Mouse (Mus musculus) MEL (cell line): ENCODE measurements around the gene Gatc. TPM values are rescaled to one million over a fixed set of nuclear protein-coding genes. Genes with fewer than 3 reads are reported as not detected.

Experiments used
- DNase-seq: peaks from one replicate; pipeline ENCODE4 v3.0.0; 2011; ENCODE audit warnings: low read depth, low spot score
- H3K27ac ChIP-seq: 2 replicates; pipeline ENCODE4 v1.5.1; 2012; ENCODE audit warnings: low read depth, mild to moderate bottlenecking, control low read depth, low read length, moderate library complexity; ENCODE audit not compliant: control insufficient read depth
- H3K27me3 ChIP-seq, 2 experiments: fragments of 150-350 bp in 1 of 2; sonication (generic) in 1 of 2; 2 replicates each; pipeline ENCODE4 v1.6.1; 2012; ENCODE audit warnings: low read length in 2 of 2, mild to moderate bottlenecking in 2 of 2, improper control_type of control experiment in 1 of 2, moderate library complexity in 1 of 2; ENCODE audit not compliant: insufficient read depth in 2 of 2, control insufficient read depth in 1 of 2
- H3K36me3 ChIP-seq, 2 experiments: 2 replicates each; pipeline ENCODE4 v1.6.1; 2012 to 2014; ENCODE audit warnings: low read length in 2 of 2, improper control_type of control experiment in 1 of 2, inconsistent platforms in 1 of 2, mild to moderate bottlenecking in 1 of 2; ENCODE audit not compliant: insufficient read depth in 2 of 2, control insufficient read depth in 1 of 2
- H3K4me1 ChIP-seq, 2 experiments: fragments of 150-350 bp in 1 of 2; sonication (generic) in 1 of 2; 2 replicates each; pipeline ENCODE4 v1.6.1; 2012; ENCODE audit warnings: low read length in 2 of 2, improper control_type of control experiment in 1 of 2, mild to moderate bottlenecking in 1 of 2; ENCODE audit not compliant: insufficient read depth in 2 of 2, control insufficient read depth in 1 of 2
- H3K4me3 ChIP-seq, 2 experiments: fragments of 150-350 bp in 1 of 2; sonication (generic) in 1 of 2; 2 replicates each; pipeline ENCODE4 v1.5.1; 2012; ENCODE audit warnings: low read depth in 2 of 2, low read length in 2 of 2, mild to moderate bottlenecking in 2 of 2, moderate library complexity in 2 of 2, control low read depth in 1 of 2, improper control_type of control experiment in 1 of 2; ENCODE audit not compliant: control insufficient read depth in 1 of 2, insufficient read depth in 1 of 2
- H3K79me2 ChIP-seq: 2 replicates; pipeline ENCODE4 v1.6.1; 2012; ENCODE audit warnings: mild to moderate bottlenecking, low read length, moderate library complexity; ENCODE audit not compliant: control insufficient read depth, poor library complexity, insufficient read depth
- H3K9ac ChIP-seq: 2 replicates; pipeline ENCODE4 v1.6.1; 2012; ENCODE audit warnings: low read depth, mild to moderate bottlenecking, control low read depth, low read length, moderate library complexity; ENCODE audit not compliant: control insufficient read depth, poor library complexity, severe bottlenecking
- H3K9me3 ChIP-seq: fragments of 150-350 bp; sonication (generic); replicated peaks from 2 replicates; pipeline ENCODE4 v1.6.1; 2012; ENCODE audit warnings: mild to moderate bottlenecking, low read length, improper control_type of control experiment, moderate library complexity; ENCODE audit not compliant: insufficient read depth
- BHLHE40 ChIP-seq: IDR thresholded peaks from 2 replicates; pipeline ENCODE4 v1.6.1; 2012; ENCODE audit warnings: low read depth, mild to moderate bottlenecking, inconsistent platforms, low read length, improper control_type of control experiment, borderline replicate concordance
- CHD1 ChIP-seq: IDR thresholded peaks from 2 replicates; pipeline ENCODE4 v1.6.1; 2012; ENCODE audit warnings: low read depth, mild to moderate bottlenecking, inconsistent platforms, low read length, improper control_type of control experiment
- CHD2 ChIP-seq: IDR thresholded peaks from 2 replicates; pipeline ENCODE4 v1.6.1; 2011; ENCODE audit warnings: low read length, improper control_type of control experiment
- CTCF ChIP-seq, 3 experiments: IDR thresholded peaks in 2 of 3; conservative IDR thresholded peaks in 1 of 3; 2 replicates each; pipeline ENCODE4 v1.5.1; 2011 to 2012; ENCODE audit warnings: low read length in 3 of 3, low read depth in 2 of 3, mild to moderate bottlenecking in 2 of 3, improper control_type of control experiment in 1 of 3, inconsistent platforms in 1 of 3, mixed read lengths in 1 of 3, moderate library complexity in 1 of 3; ENCODE audit not compliant: control insufficient read depth in 1 of 3, insufficient read depth in 1 of 3, poor library complexity in 1 of 3, severe bottlenecking in 1 of 3
- E2F4 ChIP-seq: IDR thresholded peaks from 2 replicates; pipeline ENCODE4 v1.6.1; 2011; ENCODE audit warnings: low read depth, low read length, improper control_type of control experiment, borderline replicate concordance
- ELF1 ChIP-seq: IDR thresholded peaks from 2 replicates; pipeline ENCODE4 v1.6.1; 2014; ENCODE audit warnings: low read depth, mild to moderate bottlenecking, inconsistent platforms, low read length, improper control_type of control experiment, moderate library complexity
- EP300 ChIP-seq, 2 experiments: IDR thresholded peaks; 2 replicates each; pipeline ENCODE4 v1.6.1; 2011; ENCODE audit warnings: improper control_type of control experiment in 2 of 2, low read length in 2 of 2, low read depth in 1 of 2, mild to moderate bottlenecking in 1 of 2
- ETS1 ChIP-seq: IDR thresholded peaks from 2 replicates; pipeline ENCODE4 v1.6.1; 2012; ENCODE audit warnings: low read depth, mild to moderate bottlenecking, inconsistent platforms, low read length, improper control_type of control experiment, moderate library complexity
- GABPA ChIP-seq: IDR thresholded peaks from 2 replicates; pipeline ENCODE4 v1.6.1; 2012; ENCODE audit warnings: low read depth, mild to moderate bottlenecking, inconsistent platforms, low read length, improper control_type of control experiment, moderate library complexity
- GATA1 ChIP-seq: IDR thresholded peaks from 2 replicates; pipeline ENCODE4 v1.6.1; 2011; ENCODE audit warnings: low read depth, low read length, improper control_type of control experiment
- HCFC1 ChIP-seq: IDR thresholded peaks from 2 replicates; pipeline ENCODE4 v1.6.1; 2012; ENCODE audit warnings: low read depth, mild to moderate bottlenecking, inconsistent platforms, low read length, improper control_type of control experiment, moderate library complexity
- JUND ChIP-seq: IDR thresholded peaks from 2 replicates; pipeline ENCODE4 v1.6.1; 2011; ENCODE audit warnings: low read depth, mild to moderate bottlenecking, improper control_type of control experiment, low read length
- MAFK ChIP-seq: IDR thresholded peaks from 2 replicates; pipeline ENCODE4 v1.6.1; 2011; ENCODE audit warnings: low read depth, mild to moderate bottlenecking, low read length, improper control_type of control experiment, borderline replicate concordance
- MAX ChIP-seq: IDR thresholded peaks from 2 replicates; pipeline ENCODE4 v1.6.1; 2011; ENCODE audit warnings: low read length, improper control_type of control experiment
- MAZ ChIP-seq: IDR thresholded peaks from 2 replicates; pipeline ENCODE4 v1.6.1; 2012; ENCODE audit warnings: low read depth, mild to moderate bottlenecking, inconsistent platforms, low read length, improper control_type of control experiment
- MEF2A ChIP-seq: IDR thresholded peaks from 2 replicates; pipeline ENCODE4 v1.6.1; 2014; ENCODE audit warnings: low read depth, mild to moderate bottlenecking, inconsistent platforms, low read length, improper control_type of control experiment; ENCODE audit not compliant: poor library complexity, insufficient replicate concordance, severe bottlenecking; ENCODE audit errors: extremely low read depth
- MXI1 ChIP-seq: IDR thresholded peaks from 2 replicates; pipeline ENCODE4 v1.6.1; 2011; ENCODE audit warnings: mild to moderate bottlenecking, low read depth, low read length, improper control_type of control experiment
- MYB ChIP-seq: IDR thresholded peaks from 2 replicates; pipeline ENCODE4 v1.6.1; 2011; ENCODE audit warnings: mild to moderate bottlenecking, low read depth, low read length, improper control_type of control experiment
- NELFE ChIP-seq: IDR thresholded peaks from 2 replicates; pipeline ENCODE4 v1.6.1; 2011; ENCODE audit warnings: low read depth, low read length, improper control_type of control experiment
- NRF1 ChIP-seq: IDR thresholded peaks from 2 replicates; pipeline ENCODE4 v1.6.1; 2014; ENCODE audit warnings: low read depth, mild to moderate bottlenecking, inconsistent platforms, low read length, improper control_type of control experiment, moderate library complexity; ENCODE audit not compliant: poor library complexity, insufficient read depth, severe bottlenecking
- POLR2AphosphoS2 ChIP-seq: IDR thresholded peaks from 2 replicates; pipeline ENCODE4 v1.6.1; 2011; ENCODE audit warnings: low read length, improper control_type of control experiment
- POLR2AphosphoS5 ChIP-seq: IDR thresholded peaks from 2 replicates; pipeline ENCODE4 v1.6.1; 2012; ENCODE audit warnings: low read depth, borderline replicate concordance, mild to moderate bottlenecking, inconsistent platforms, low read length, moderate library complexity, mixed read lengths
- RAD21 ChIP-seq: IDR thresholded peaks from 2 replicates; pipeline ENCODE4 v1.6.1; 2011; ENCODE audit warnings: mild to moderate bottlenecking, low read depth, low read length, improper control_type of control experiment
- RCOR1 ChIP-seq: IDR thresholded peaks from 2 replicates; pipeline ENCODE4 v1.6.1; 2012; ENCODE audit warnings: low read depth, mild to moderate bottlenecking, inconsistent platforms, low read length, improper control_type of control experiment
- TAL1 ChIP-seq: IDR thresholded peaks from 2 replicates; pipeline ENCODE4 v1.6.1; 2012; ENCODE audit warnings: mild to moderate bottlenecking, inconsistent platforms, low read length, moderate library complexity, mixed read lengths
- TBP ChIP-seq: IDR thresholded peaks from 2 replicates; pipeline ENCODE4 v1.8.0; 2011; ENCODE audit warnings: low read depth, low read length, improper control_type of control experiment
- TCF12 ChIP-seq: IDR thresholded peaks from 2 replicates; pipeline ENCODE4 v1.6.1; 2014; ENCODE audit warnings: low read depth, mild to moderate bottlenecking, inconsistent platforms, low read length, improper control_type of control experiment, moderate library complexity
- UBTF ChIP-seq: IDR thresholded peaks from 2 replicates; pipeline ENCODE4 v1.6.1; 2012; ENCODE audit warnings: low read depth, mild to moderate bottlenecking, inconsistent platforms, low read length, improper control_type of control experiment, moderate library complexity, borderline replicate concordance; ENCODE audit not compliant: insufficient read depth
- USF1 ChIP-seq: IDR thresholded peaks from 2 replicates; pipeline ENCODE4 v1.6.1; 2014; ENCODE audit warnings: low read depth, mild to moderate bottlenecking, inconsistent platforms, low read length, improper control_type of control experiment, moderate library complexity
- USF2 ChIP-seq, 2 experiments: IDR thresholded peaks; 2 replicates each; pipeline ENCODE4 v1.6.1; 2011 to 2012; ENCODE audit warnings: improper control_type of control experiment in 2 of 2, low read length in 2 of 2, borderline replicate concordance in 1 of 2, inconsistent platforms in 1 of 2, low read depth in 1 of 2, mild to moderate bottlenecking in 1 of 2; ENCODE audit not compliant: insufficient read depth in 1 of 2
- ZC3H11A ChIP-seq: IDR thresholded peaks from 2 replicates; pipeline ENCODE4 v1.6.1; 2012; ENCODE audit warnings: low read depth, mild to moderate bottlenecking, inconsistent platforms, low read length, improper control_type of control experiment
- ZKSCAN1 ChIP-seq: IDR thresholded peaks from 2 replicates; pipeline ENCODE4 v1.6.1; 2012; ENCODE audit warnings: low read depth, mild to moderate bottlenecking, inconsistent platforms, low read length, improper control_type of control experiment, moderate library complexity
- ZMIZ1 ChIP-seq: IDR thresholded peaks from 2 replicates; pipeline ENCODE4 v1.6.1; 2012; ENCODE audit warnings: low read depth, mild to moderate bottlenecking, inconsistent platforms, low read length, improper control_type of control experiment, moderate library complexity
- ZNF384 ChIP-seq: IDR thresholded peaks from 2 replicates; pipeline ENCODE4 v1.6.1; 2012; ENCODE audit warnings: low read depth, mild to moderate bottlenecking, inconsistent platforms, low read length, improper control_type of control experiment
- polyA plus RNA-seq, 2 experiments: library from polyadenylated mRNA; stranded (reverse) in 1 of 2; unstranded in 1 of 2; fragments of >175 nt in 1 of 2; fragments of >200 nt in 1 of 2; gene quantifications; 2 replicates each; pipeline versions ENCODE4 v1.2.1 to v1.2.4; 2012; ENCODE audit warnings: low replicate concordance in 2 of 2, low read depth in 1 of 2; ENCODE audit not compliant: insufficient read length in 2 of 2, insufficient read depth in 1 of 2, missing spikeins in 1 of 2
- total RNA-seq: library from RNA; depleted of rRNA; stranded (reverse); fragments of 300-350 nt; gene quantifications from 2 replicates; pipeline ENCODE4 v1.2.3, GENCODE M21; 2012

Gene Gatc
- total and polyA plus RNA-seq, 3 experiments: 6.5 to 32.2 TPM; not detected in 1

DNA sequence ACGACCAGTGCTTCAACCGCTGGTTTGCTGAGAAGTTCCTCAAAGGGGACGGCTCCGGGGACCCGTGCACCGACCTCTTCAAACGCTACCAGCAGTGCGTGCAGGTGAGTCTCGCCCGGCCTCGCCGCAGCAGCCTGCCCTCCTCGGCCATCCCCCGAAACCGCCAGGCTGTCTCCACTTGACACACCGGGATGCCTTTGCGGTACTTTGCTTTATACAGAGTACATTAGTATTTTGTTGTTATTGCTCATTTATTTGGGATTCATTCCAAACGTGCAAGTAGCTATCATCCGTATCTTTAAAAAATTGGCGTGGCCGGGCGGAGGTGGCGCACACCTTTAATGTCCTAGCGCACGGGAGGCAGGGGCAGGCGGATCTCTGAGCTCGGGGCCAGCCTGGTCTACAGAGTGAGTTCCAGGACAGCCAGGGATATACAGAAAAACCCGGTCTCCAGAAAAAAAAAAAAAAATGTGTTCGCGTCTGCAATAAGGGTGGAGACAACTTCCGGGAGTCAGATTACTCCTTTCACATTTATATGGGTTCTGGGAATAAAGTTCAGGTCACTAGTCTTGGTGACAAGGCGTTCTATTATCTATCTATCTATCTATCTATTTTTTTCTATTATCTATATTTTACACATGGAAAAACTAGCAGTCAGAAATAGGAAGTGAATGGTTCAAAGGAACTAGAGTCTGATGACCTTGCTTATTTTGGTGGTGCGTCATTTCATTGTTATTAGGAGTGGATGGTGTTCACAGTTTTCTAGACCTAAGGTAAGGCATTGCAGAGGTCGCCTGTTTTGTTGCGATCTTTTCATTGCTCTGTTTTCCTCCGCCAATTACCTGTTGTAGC, 562 bp upstream of the Gatc start:
- Histone ChIP-seq H3K27ac (peak overlapping the region; percentile 86), H3K9me3 (no peaks in the 10 kb centered on the region), H3K9ac (peak overlapping the region; percentile 98), H3K27me3 (no peaks in the 10 kb centered on the region), H3K79me2 (peaks cover 55% of the 10 kb centered on the region), H3K4me3 (peak overlapping the region; percentile 76 to 95), H3K4me1 (peaks cover 2 to 12% of the 10 kb centered on the region in 2 experiments), H3K36me3 (peaks cover 5 to 11% of the 10 kb centered on the region in 2 experiments)
- DNase-seq: peak; percentile 68
- TF ChIP-seq HCFC1: no peak
- peak; percentile 88 for TF ChIP-seq ETS1
- TF ChIP-seq RAD21: no peak
- TF ChIP-seq GABPA: no peak
- TF ChIP-seq MAFK: peak; percentile 60; the same call in 1 of the 2 replicates
- 0 out of 2 replicates have a peak, but pooled peaks have one; percentile 41 for TF ChIP-seq NELFE
- no peak for TF ChIP-seq RCOR1
- no peak for TF ChIP-seq POLR2AphosphoS5
- peak; percentile 54 for TF ChIP-seq GATA1
- TF ChIP-seq TAL1: peak; percentile 27
- TF ChIP-seq BHLHE40: no peak
- no peak for TF ChIP-seq JUND
- TF ChIP-seq ZMIZ1: 0 out of 2 replicates have a peak, but pooled peaks have one; percentile 8
- TF ChIP-seq POLR2AphosphoS2: no peak; the same call in 1 of the 2 replicates
- TF ChIP-seq MEF2A: no peak
- TF ChIP-seq E2F4: 0 out of 2 replicates have a peak, but pooled peaks have one; percentile 36
- no peak for TF ChIP-seq TBP
- TF ChIP-seq ZNF384: peak; percentile 91
- TF ChIP-seq CHD2: no peak
- TF ChIP-seq USF1: no peak
- no peak; the same call in 1 of the 2 replicates for TF ChIP-seq UBTF
- no peak for TF ChIP-seq MAX
- TF ChIP-seq MAZ: no peak
- TF ChIP-seq USF2 (IDR thresholded peaks at IDR 0.05; ENCODE audit: borderline replicate concordance in 1 of 2, insufficient read depth in 1 of 2, low read depth in 1 of 2, low read length in 2 of 2): no peak
- no peak for TF ChIP-seq CHD1
- TF ChIP-seq NRF1: no peak
- no peak for TF ChIP-seq ZKSCAN1
- 0 out of 2 replicates have a peak, but pooled peaks have one; percentile 27 for TF ChIP-seq ELF1
- peak; percentile 7; the same call in 1 of the 2 replicates for TF ChIP-seq MYB
- TF ChIP-seq TCF12: peak; percentile 56; the same call in 1 of the 2 replicates
- no peak for TF ChIP-seq ZC3H11A
- TF ChIP-seq CTCF (IDR thresholded peaks at IDR 0.05 in 2 of 3, conservative IDR thresholded peaks at IDR 0.05 in 1 of 3; ENCODE audit: control insufficient read depth in 1 of 3, insufficient read depth in 1 of 3, low read depth in 2 of 3, low read length in 3 of 3, poor library complexity in 1 of 3, severe bottlenecking in 1 of 3): no peak
- peak; percentile 36 to 60; a peak in 3 of 4 replicates for TF ChIP-seq EP300 (IDR thresholded peaks at IDR 0.05; ENCODE audit: low read depth in 1 of 2, low read length in 2 of 2)
- TF ChIP-seq MXI1: no peak
